Mouse (Mus musculus): Measurements from ENCODE around the gene Tmem131l. TPM values are rescaled to one million over a fixed set of nuclear protein-coding genes. Genes with fewer than 3 reads are reported as not detected.
"Not testable (repeated sequence)": the region's sequence is repeated elsewhere in the genome, so short reads cannot be mapped to it uniquely, and the experiment has no call there.

Tmem131l gene
- polyA plus RNA-seq, 1 experiment from 2014 or later: 87.7 TPM

DNA sequence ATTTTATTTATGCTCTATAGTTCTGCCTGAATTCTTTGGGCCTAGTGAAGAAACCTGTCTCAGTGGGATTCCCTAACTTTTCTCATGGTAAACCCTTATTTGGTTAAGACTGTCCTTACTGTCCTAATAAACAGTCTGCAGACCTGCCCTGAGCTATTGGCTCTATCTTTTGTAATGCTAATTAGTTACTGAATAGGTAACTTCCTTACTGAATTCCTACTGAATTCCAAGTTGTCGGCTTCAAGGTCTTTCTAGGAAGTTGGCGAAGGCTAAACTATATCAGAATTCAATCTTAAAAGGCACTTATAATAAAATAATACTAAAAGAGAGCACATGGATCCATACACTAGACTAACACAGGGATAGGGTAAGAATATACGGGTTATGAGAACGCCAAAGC, 168.0 kb downstream of the Tmem131l start:
- H3K4me2 ChIP-seq (ENCODE audit: low read depth); H3K27me3 ChIP-seq (ENCODE audit: control insufficient read depth, insufficient read depth, low read length); H3K4me3 ChIP-seq (ENCODE audit: low read depth, low read length); H3K36me3 ChIP-seq (ENCODE audit: control insufficient read depth, insufficient read depth, low read length); ATAC-seq (ENCODE audit: insufficient read depth, low FRiP score, low TSS enrichment); H3K9ac ChIP-seq (ENCODE audit: low read length); H3K4me1 ChIP-seq (ENCODE audit: control insufficient read depth, insufficient read depth, low read length); H3K27ac ChIP-seq (ENCODE audit: low read depth, low read length); H3K9me3 ChIP-seq (ENCODE audit: control insufficient read depth, low read length); DNase-seq (ENCODE audit: low spot score): not testable (repeated sequence)
- WGBS: 93% methylated on average over 4 of the region's 4 CpGs

DNA sequence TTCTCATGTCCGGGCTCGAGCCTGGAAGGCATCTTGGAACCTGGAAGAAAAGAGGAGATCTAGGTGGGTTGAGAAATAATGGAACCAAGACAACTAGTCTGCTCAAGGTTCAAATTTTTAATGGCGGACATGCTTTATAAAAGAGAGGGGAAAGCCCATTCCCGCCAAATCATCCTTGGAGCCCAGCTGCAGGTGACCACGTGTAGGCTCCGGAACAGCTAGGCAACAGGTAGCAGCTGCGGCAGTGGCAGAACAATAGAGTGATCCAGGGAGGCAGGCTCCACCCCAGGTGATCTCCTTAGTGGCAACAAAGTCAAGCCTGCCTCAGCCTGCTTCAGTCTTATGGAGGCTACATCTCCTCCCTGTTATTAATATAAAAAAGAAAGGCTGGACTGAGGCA, 168.4 kb downstream of the Tmem131l start:
- not testable (repeated sequence) for H3K9me3 ChIP-seq (ENCODE audit: control insufficient read depth, low read length); H3K4me3 ChIP-seq (ENCODE audit: low read depth, low read length); H3K27ac ChIP-seq (ENCODE audit: low read depth, low read length); H3K27me3 ChIP-seq (ENCODE audit: control insufficient read depth, insufficient read depth, low read length); H3K9ac ChIP-seq (ENCODE audit: low read length); H3K36me3 ChIP-seq (ENCODE audit: control insufficient read depth, insufficient read depth, low read length); H3K4me1 ChIP-seq (ENCODE audit: control insufficient read depth, insufficient read depth, low read length); H3K4me2 ChIP-seq (ENCODE audit: low read depth); DNase-seq (ENCODE audit: low spot score); ATAC-seq (ENCODE audit: insufficient read depth, low FRiP score, low TSS enrichment)
- 87% methylated on average over 7 of the region's 7 CpGs for WGBS

DNA sequence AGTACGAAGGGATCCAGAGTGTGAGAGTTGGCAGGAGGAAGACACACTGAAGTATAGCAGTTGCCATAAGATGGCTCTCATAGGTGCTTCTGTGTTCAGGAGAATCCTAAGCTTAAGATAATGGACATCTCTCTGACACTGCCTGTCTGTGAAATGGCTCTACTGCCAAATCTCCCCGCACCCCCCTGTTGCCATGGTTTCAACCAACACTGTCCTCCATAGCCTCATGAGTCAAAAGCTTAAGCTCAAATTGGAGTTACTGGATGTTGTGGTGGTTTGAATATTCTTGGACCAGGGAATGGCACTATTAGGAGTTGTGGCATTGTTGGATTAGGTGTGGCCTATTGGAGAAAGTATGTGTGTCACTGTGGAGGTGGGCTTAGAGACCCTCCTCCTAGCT, 170.2 kb downstream of the Tmem131l start:
- H3K9ac ChIP-seq (ENCODE audit: low read length): no peak overlapping the region
- no peak overlapping the region for H3K4me2 ChIP-seq (ENCODE audit: low read depth)
- no peaks in the 10 kb centered on the region for H3K4me1 ChIP-seq (ENCODE audit: control insufficient read depth, insufficient read depth, low read length)
- ATAC-seq (ENCODE audit: insufficient read depth, low FRiP score, low TSS enrichment) (no peak), DNase-seq (ENCODE audit: low spot score) (no peak)
- H3K9me3 ChIP-seq (ENCODE audit: control insufficient read depth, low read length): no peaks in the 10 kb centered on the region
- no peak overlapping the region for H3K27ac ChIP-seq (ENCODE audit: low read depth, low read length)
- WGBS: 92% methylated on average over 2 of the region's 2 CpGs
- H3K36me3 ChIP-seq (ENCODE audit: control insufficient read depth, insufficient read depth, low read length): no peaks in the 10 kb centered on the region
- H3K4me3 ChIP-seq (ENCODE audit: low read depth, low read length): no peak overlapping the region
- no peaks in the 10 kb centered on the region for H3K27me3 ChIP-seq (ENCODE audit: control insufficient read depth, insufficient read depth, low read length)

DNA sequence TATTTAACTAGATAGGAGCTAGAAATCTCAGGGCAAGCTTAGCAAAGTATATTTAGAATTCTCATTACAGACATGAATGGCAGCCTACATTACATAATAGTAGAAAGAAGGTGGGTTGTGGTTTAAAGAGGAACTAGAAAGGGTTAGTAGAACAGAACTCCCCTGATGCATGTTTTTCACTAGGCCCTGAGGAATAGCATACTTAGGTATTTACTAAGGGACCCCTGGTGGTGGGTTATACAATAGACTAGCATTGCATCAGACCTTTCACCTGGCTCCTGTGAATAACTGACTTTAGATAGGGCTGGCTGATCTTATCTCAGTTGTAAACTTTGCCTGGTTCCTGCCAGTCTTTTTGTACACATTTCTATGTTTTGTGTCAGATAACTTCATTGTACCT, 172.9 kb downstream of the Tmem131l start:
- not testable (repeated sequence) for H3K36me3 ChIP-seq (ENCODE audit: control insufficient read depth, insufficient read depth, low read length); H3K27me3 ChIP-seq (ENCODE audit: control insufficient read depth, insufficient read depth, low read length); H3K27ac ChIP-seq (ENCODE audit: low read depth, low read length); H3K9me3 ChIP-seq (ENCODE audit: control insufficient read depth, low read length); ATAC-seq (ENCODE audit: insufficient read depth, low FRiP score, low TSS enrichment); DNase-seq (ENCODE audit: low spot score); H3K4me1 ChIP-seq (ENCODE audit: control insufficient read depth, insufficient read depth, low read length); H3K9ac ChIP-seq (ENCODE audit: low read length); H3K4me3 ChIP-seq (ENCODE audit: low read depth, low read length); H3K4me2 ChIP-seq (ENCODE audit: low read depth)

DNA sequence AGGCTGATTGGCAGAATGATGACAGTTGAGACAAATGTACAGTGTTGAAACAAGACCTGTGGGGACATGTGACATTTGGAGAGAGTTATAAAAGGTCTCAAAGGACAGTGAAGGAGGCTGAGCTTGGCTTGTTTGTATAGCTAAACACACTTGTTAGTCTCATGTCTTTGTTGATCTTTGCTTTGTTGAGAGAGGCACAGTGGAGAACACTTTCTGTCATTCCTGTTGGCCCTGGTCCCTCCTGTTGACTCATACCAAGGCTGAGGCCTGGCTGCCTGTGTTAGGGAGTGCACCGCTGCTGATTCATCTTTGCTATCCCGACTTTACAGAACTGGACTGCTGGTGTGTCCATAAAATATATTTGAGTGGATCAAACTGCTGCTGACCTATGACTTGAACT, 174.8 kb downstream of the Tmem131l start:
- Histone ChIP-seq H3K4me1 (ENCODE audit: control insufficient read depth, insufficient read depth, low read length) (no peaks in the 10 kb centered on the region), H3K36me3 (ENCODE audit: control insufficient read depth, insufficient read depth, low read length) (no peaks in the 10 kb centered on the region), H3K27me3 (ENCODE audit: control insufficient read depth, insufficient read depth, low read length) (no peaks in the 10 kb centered on the region), H3K9ac (ENCODE audit: low read length) (no peak overlapping the region), H3K27ac (ENCODE audit: low read depth, low read length) (no peak overlapping the region), H3K9me3 (ENCODE audit: control insufficient read depth, low read length) (no peaks in the 10 kb centered on the region), H3K4me3 (ENCODE audit: low read depth, low read length) (no peak overlapping the region), H3K4me2 (ENCODE audit: low read depth) (no peak overlapping the region)
- 87% methylated on average over 2 of the region's 2 CpGs for WGBS
- no peak for DNase-seq (ENCODE audit: low spot score)
- ATAC-seq (ENCODE audit: insufficient read depth, low FRiP score, low TSS enrichment): no peak

DNA sequence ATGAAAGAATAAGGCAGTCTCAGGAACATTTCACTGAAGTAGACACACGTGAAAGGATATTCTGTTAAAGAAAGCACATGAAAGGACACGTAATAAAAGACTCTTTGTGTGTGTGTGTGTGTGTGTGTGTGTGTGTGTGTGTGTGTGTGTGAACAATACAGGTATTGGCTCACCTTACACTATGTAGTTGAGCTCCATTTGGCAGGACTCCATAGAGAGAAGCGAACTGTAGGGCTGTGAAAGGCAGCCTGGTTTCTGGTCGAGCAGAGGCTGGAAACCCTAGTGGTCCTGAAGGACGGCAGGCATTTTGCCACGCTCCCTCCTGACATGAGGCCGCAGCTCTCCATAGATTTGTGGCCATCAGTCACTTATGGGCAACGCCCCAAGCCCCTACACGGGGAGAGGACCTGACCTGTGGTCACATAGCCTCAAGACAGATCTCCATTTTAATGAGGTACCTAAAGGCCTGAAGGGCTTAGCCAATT, 175.9 kb downstream of the Tmem131l start:
- no peaks in the 10 kb centered on the region for H3K9me3 ChIP-seq (ENCODE audit: control insufficient read depth, low read length)
- no peaks in the 10 kb centered on the region for H3K36me3 ChIP-seq (ENCODE audit: control insufficient read depth, insufficient read depth, low read length)
- ATAC-seq (ENCODE audit: insufficient read depth, low FRiP score, low TSS enrichment): no peak
- H3K4me1 ChIP-seq (ENCODE audit: control insufficient read depth, insufficient read depth, low read length): no peaks in the 10 kb centered on the region
- no peak overlapping the region for H3K27ac ChIP-seq (ENCODE audit: low read depth, low read length)
- 78% methylated on average over 9 of the region's 9 CpGs for WGBS
- no peak overlapping the region for H3K9ac ChIP-seq (ENCODE audit: low read length)
- no peaks in the 10 kb centered on the region for H3K27me3 ChIP-seq (ENCODE audit: control insufficient read depth, insufficient read depth, low read length)
- no peak overlapping the region for H3K4me3 ChIP-seq (ENCODE audit: low read depth, low read length)
- H3K4me2 ChIP-seq (ENCODE audit: low read depth): no peak overlapping the region
- DNase-seq (ENCODE audit: low spot score): no peak

DNA sequence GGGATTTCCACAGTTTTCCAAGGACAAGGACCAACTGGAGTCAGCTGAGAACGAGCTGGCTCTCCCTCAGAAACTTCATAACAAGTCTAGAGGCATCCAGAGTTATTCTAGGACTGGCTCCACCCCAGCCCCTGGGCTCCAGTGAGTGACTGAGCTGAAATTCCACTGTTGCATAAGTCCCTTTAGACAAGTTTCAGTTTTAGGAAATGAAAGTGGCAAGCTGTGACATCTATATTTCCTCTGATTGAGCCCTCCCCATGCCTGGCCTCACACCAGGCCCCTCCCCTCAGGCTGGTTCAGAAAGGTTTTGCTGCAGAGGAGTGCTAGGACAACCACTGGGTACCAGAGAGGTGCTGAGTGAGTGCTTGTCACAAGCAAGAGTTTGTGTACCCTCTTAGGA, 177.0 kb downstream of the Tmem131l start:
- Histone ChIP-seq H3K4me2 (ENCODE audit: low read depth) (no peak overlapping the region), H3K9ac (ENCODE audit: low read length) (no peak overlapping the region), H3K9me3 (ENCODE audit: control insufficient read depth, low read length) (no peaks in the 10 kb centered on the region), H3K27me3 (ENCODE audit: control insufficient read depth, insufficient read depth, low read length) (no peaks in the 10 kb centered on the region), H3K27ac (ENCODE audit: low read depth, low read length) (no peak overlapping the region), H3K4me1 (ENCODE audit: control insufficient read depth, insufficient read depth, low read length) (no peaks in the 10 kb centered on the region), H3K36me3 (ENCODE audit: control insufficient read depth, insufficient read depth, low read length) (no peaks in the 10 kb centered on the region), H3K4me3 (ENCODE audit: low read depth, low read length) (no peak overlapping the region)
- no peak for DNase-seq (ENCODE audit: low spot score)
- ATAC-seq (ENCODE audit: insufficient read depth, low FRiP score, low TSS enrichment): no peak
- WGBS: 68% methylated on average over 1 of the region's 1 CpGs

DNA sequence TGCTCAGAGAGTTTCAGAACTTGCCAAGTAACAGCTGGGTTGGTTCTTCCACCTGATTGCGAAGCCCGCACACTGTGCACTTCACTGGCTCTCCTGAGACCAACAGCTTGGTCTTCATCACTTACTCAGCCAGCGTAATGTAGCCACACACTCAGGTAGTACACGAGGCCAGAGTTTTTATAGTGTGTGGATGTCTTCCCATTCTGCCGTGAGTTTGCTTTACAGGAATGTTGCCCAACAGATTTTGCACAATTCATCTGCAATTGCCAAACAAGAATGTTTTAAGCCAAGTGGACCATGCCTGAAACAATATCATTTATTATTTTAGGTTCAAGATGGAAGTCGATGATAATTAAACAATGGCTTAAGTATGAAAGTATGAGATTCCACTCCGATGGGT, 180.4 kb downstream of the Tmem131l start:
- Histone ChIP-seq H3K27me3 (ENCODE audit: control insufficient read depth, insufficient read depth, low read length) (no peaks in the 10 kb centered on the region), H3K36me3 (ENCODE audit: control insufficient read depth, insufficient read depth, low read length) (no peaks in the 10 kb centered on the region), H3K4me3 (ENCODE audit: low read depth, low read length) (no peak overlapping the region), H3K27ac (ENCODE audit: low read depth, low read length) (no peak overlapping the region), H3K9ac (ENCODE audit: low read length) (no peak overlapping the region), H3K9me3 (ENCODE audit: control insufficient read depth, low read length) (no peaks in the 10 kb centered on the region), H3K4me1 (ENCODE audit: control insufficient read depth, insufficient read depth, low read length) (no peaks in the 10 kb centered on the region), H3K4me2 (ENCODE audit: low read depth) (no peak overlapping the region)
- 95% methylated on average over 7 of the region's 7 CpGs for WGBS
- ATAC-seq (ENCODE audit: insufficient read depth, low FRiP score, low TSS enrichment) (no peak), DNase-seq (ENCODE audit: low spot score) (no peak)

DNA sequence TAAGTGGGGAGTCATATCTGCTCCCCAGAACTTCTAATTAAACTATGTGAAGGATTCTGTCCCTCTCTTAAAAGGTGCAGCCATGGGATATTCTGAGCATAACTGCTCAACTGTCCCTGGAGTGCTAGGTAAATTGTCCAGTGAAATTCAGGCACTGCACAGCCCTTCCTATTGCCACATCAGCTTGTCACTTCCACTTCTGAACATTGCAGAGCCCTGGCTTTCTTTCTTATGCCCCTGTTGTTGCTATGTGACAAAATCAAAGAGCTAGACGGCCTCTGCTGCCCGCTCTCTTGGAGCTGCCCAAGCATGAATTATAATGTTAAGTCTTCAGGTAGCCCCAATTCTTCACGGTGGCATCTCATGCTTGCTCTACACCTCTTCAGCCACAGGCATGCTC, 180.9 kb downstream of the Tmem131l start:
- no peaks in the 10 kb centered on the region for H3K27me3 ChIP-seq (ENCODE audit: control insufficient read depth, insufficient read depth, low read length)
- no peaks in the 10 kb centered on the region for H3K4me1 ChIP-seq (ENCODE audit: control insufficient read depth, insufficient read depth, low read length)
- no peak overlapping the region for H3K9ac ChIP-seq (ENCODE audit: low read length)
- no peak overlapping the region for H3K4me2 ChIP-seq (ENCODE audit: low read depth)
- no peaks in the 10 kb centered on the region for H3K9me3 ChIP-seq (ENCODE audit: control insufficient read depth, low read length)
- H3K4me3 ChIP-seq (ENCODE audit: low read depth, low read length): no peak overlapping the region
- no peaks in the 10 kb centered on the region for H3K36me3 ChIP-seq (ENCODE audit: control insufficient read depth, insufficient read depth, low read length)
- H3K27ac ChIP-seq (ENCODE audit: low read depth, low read length): no peak overlapping the region
- whole genome bisulfite sequencing: 86% methylated on average over 3 of the region's 3 CpGs
- DNase-seq (ENCODE audit: low spot score) (no peak), ATAC-seq (ENCODE audit: insufficient read depth, low FRiP score, low TSS enrichment) (no peak)

All from neural tube, embryonic 11.5 days (tissue).